Mouse (Mus musculus): Measurements from ENCODE around the gene Dbndd1.
"Not testable (repeated sequence)": the region's sequence is repeated elsewhere in the genome, so short reads cannot be mapped to it uniquely, and the experiment has no call there.

Dbndd1 gene

GRCm38 (mm10) chr8:123514781-123515539 is at the start of gene Dbndd1:
TSS of gene Dbndd1 (minus strand) at chr8:123515463.
- peak; percentile 31 for DNase-seq (ENCODE audit: low spot score)

GRCm38 (mm10) chr8:123564221-123564620 is 49.0 kb upstream of the Dbndd1 start:
- not testable (repeated sequence) for DNase-seq (ENCODE audit: low spot score)

- DNase-seq (ENCODE audit: low spot score) = not testable (repeated sequence)
Measured at GRCm38 (mm10) chr8:123537641-123538040, 22.4 kb upstream of the Dbndd1 start.

- DNase-seq (ENCODE audit: low spot score) = no peak
Measured at GRCm38 (mm10) chr8:123536990-123537380, 21.7 kb upstream of the Dbndd1 start.

GRCm38 (mm10) chr8:123536242-123536989 is 21.2 kb upstream of the Dbndd1 start:
- no peak for DNase-seq (ENCODE audit: low spot score)

- DNase-seq (ENCODE audit: low spot score) = no peak
Measured at GRCm38 (mm10) chr8:123527720-123528489, 12.6 kb upstream of the Dbndd1 start.

- not testable (repeated sequence) for DNase-seq (ENCODE audit: low spot score)
Measured at GRCm38 (mm10) chr8:123520048-123520447, 4.8 kb upstream of the Dbndd1 start.

- DNase-seq (ENCODE audit: low spot score) = peak; percentile 87
Measured at GRCm38 (mm10) chr8:123518667-123519066, 3.4 kb upstream of the Dbndd1 start, which contains the start of gene Gas8. TSS of gene Gas8 (plus strand) at chr8:123518834.

- no peak for DNase-seq (ENCODE audit: low spot score)
Measured at GRCm38 (mm10) chr8:123518172-123518571, 2.9 kb upstream of the Dbndd1 start.

GRCm38 (mm10) chr8:123516596-123516995 is 1.3 kb upstream of the Dbndd1 start:
- peak; percentile 83 for DNase-seq (ENCODE audit: low spot score)

GRCm38 (mm10) chr8:123515540-123515897 is 256 bp upstream of the Dbndd1 start:
- DNase-seq (ENCODE audit: low spot score) = no peak

- no peak for DNase-seq (ENCODE audit: low spot score)
Measured at GRCm38 (mm10) chr8:123514136-123514535, 1.1 kb downstream of the Dbndd1 start.

GRCm38 (mm10) chr8:123510819-123511218 is 4.4 kb downstream of the Dbndd1 start:
- no peak for DNase-seq (ENCODE audit: low spot score)

- DNase-seq (ENCODE audit: low spot score) = no peak
Measured at GRCm38 (mm10) chr8:123507153-123507552, 8.1 kb downstream of the Dbndd1 start.

GRCm38 (mm10) chr8:123505695-123506094 is 9.6 kb downstream of the Dbndd1 start:
- no peak for DNase-seq (ENCODE audit: low spot score)

- DNase-seq (ENCODE audit: low spot score) = no peak
Measured at GRCm38 (mm10) chr8:123505267-123505666, 10.0 kb downstream of the Dbndd1 start.

- DNase-seq (ENCODE audit: low spot score) = no peak
Measured at GRCm38 (mm10) chr8:123504591-123505195, 10.6 kb downstream of the Dbndd1 start.

GRCm38 (mm10) chr8:123503801-123504467 is 11.3 kb downstream of the Dbndd1 start:
- DNase-seq (ENCODE audit: low spot score) = no peak

- peak; percentile 32 for DNase-seq (ENCODE audit: low spot score)
Measured at GRCm38 (mm10) chr8:123502192-123502591, 13.1 kb downstream of the Dbndd1 start.

GRCm38 (mm10) chr8:123499556-123499955 is 15.7 kb downstream of the Dbndd1 start:
- no peak for DNase-seq (ENCODE audit: low spot score)

GRCm38 (mm10) chr8:123498963-123499362 is 16.3 kb downstream of the Dbndd1 start:
- DNase-seq (ENCODE audit: low spot score) = no peak

Measured in testis, postnatal 14 days (tissue).